Mouse (Mus musculus) intestine, embryonic 15.5 days (tissue): ENCODE measurements around the gene Scaf4. TPM values are rescaled to one million over a fixed set of nuclear protein-coding genes. Genes with fewer than 3 reads are reported as not detected.
"Not testable (repeated sequence)": the region's sequence is repeated elsewhere in the genome, so short reads cannot be mapped to it uniquely, and the experiment has no call there.

Experiments
- ATAC-seq: fragments of 200-750 bp; cut with Nextera tagmentation; 2 replicates; pipeline ENCODE4 v1.8.0; 2017; ENCODE audit warnings: moderate TSS enrichment, moderate library complexity
- H3K27ac ChIP-seq: fragments of 300-500 bp; sonication (generic); 2 replicates; pipeline ENCODE4 v1.5.1; 2015; ENCODE audit warnings: mild to moderate bottlenecking, inconsistent platforms
- H3K27me3 ChIP-seq: fragments of 300-500 bp; sonication (generic); replicated peaks from 2 replicates; pipeline ENCODE4 v1.6.1; 2015; ENCODE audit warnings: inconsistent platforms
- H3K36me3 ChIP-seq: fragments of 300-500 bp; sonication (generic); 2 replicates; pipeline ENCODE4 v1.6.1; 2015; ENCODE audit warnings: inconsistent platforms
- H3K4me1 ChIP-seq: fragments of 300-500 bp; sonication (generic); replicated peaks from 2 replicates; pipeline ENCODE4 v1.6.1; 2015; ENCODE audit warnings: inconsistent platforms
- H3K4me2 ChIP-seq: fragments of 300-500 bp; sonication (generic); replicated peaks from 2 replicates; pipeline ENCODE4 v1.6.1; 2015; ENCODE audit warnings: mild to moderate bottlenecking, inconsistent platforms
- H3K4me3 ChIP-seq: fragments of 300-500 bp; sonication (generic); replicated peaks from 2 replicates; pipeline ENCODE4 v1.5.1; 2015; ENCODE audit warnings: inconsistent platforms
- H3K9ac ChIP-seq: fragments of 300-500 bp; sonication (generic); 2 replicates; pipeline ENCODE4 v1.6.1; 2015; ENCODE audit warnings: inconsistent platforms
- H3K9me3 ChIP-seq: fragments of 300-500 bp; sonication (generic); 2 replicates; pipeline ENCODE4 v1.6.1; 2016; ENCODE audit warnings: inconsistent platforms
- WGBS: fragments of 180-500 bp; shearing (Covaris S2); methylation state at CpG from one replicate; pipeline ENCODE4 v1.1.7; 2015; 5-methylcytosine and 5-hydroxymethylcytosine counted together
- polyA plus RNA-seq: library from polyadenylated mRNA; unstranded; fragments of >200 nt; fragmentation: Nextera tagmentation; extraction: Ambion mirVana; gene quantifications from 2 replicates; pipeline ENCODE4 v1.2.1, GENCODE M21; 2015

Gene Scaf4
- polyA plus RNA-seq, 1 experiment from 2014 or later, result 25.3 TPM

DNA sequence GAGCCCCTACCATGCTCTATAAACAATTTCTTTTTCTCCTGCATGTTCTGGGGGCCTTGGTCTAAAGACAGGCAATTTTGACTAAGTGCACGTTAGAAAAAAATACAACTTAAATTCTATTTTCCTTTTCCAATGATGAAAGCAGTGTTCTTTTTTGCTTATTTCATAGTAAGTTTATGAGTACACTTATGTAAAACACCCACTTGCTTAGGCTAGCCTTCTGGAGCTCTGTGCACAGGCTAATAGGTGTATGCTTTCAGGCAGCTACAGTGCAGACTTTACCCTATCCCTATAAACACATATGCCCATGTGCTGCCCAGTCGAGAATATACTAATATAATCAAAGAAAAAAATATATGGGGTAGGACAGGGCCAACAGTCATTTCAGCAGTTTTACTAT, 31.8 kb downstream of the Scaf4 start:
- H3K27me3 ChIP-seq, result no peaks in the 10 kb centered on the region
- H3K4me1 ChIP-seq, result no peaks in the 10 kb centered on the region
- no peak overlapping the region for H3K9ac ChIP-seq
- no peak overlapping the region for H3K4me3 ChIP-seq
- H3K27ac ChIP-seq, result no peak overlapping the region
- H3K9me3 ChIP-seq, result no peaks in the 10 kb centered on the region
- no peak overlapping the region for H3K4me2 ChIP-seq
- 86% methylated on average over 2 of the region's 2 CpGs for WGBS
- ATAC-seq, result no peak
- H3K36me3 ChIP-seq, result peaks cover 22% of the 10 kb centered on the region

DNA sequence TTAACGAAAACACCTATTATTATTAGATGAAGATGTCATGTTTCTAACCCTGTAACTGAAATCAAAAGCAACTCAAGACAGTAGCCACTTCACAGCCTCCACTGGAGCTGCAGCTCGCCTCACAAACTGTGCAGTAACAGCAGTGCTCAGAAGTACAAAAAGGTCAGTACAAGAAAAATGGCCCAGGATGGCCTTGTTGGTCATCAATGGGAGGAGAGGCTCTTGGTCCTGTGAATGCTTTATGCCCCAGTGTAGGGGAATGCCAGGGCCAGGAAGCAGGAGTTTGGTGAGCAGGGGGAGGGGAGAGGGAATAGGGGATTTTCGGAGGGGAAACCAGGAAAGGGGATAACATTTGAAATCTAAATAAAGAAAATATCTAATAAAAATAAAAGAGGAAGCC, 33.0 kb downstream of the Scaf4 start:
- peaks cover 20% of the 10 kb centered on the region for H3K36me3 ChIP-seq
- not testable (repeated sequence) for H3K4me1 ChIP-seq, H3K4me2 ChIP-seq, H3K27me3 ChIP-seq, ATAC-seq, H3K9ac ChIP-seq, H3K4me3 ChIP-seq, H3K9me3 ChIP-seq, H3K27ac ChIP-seq
- 90% methylated on average over 3 of the region's 3 CpGs for WGBS

DNA sequence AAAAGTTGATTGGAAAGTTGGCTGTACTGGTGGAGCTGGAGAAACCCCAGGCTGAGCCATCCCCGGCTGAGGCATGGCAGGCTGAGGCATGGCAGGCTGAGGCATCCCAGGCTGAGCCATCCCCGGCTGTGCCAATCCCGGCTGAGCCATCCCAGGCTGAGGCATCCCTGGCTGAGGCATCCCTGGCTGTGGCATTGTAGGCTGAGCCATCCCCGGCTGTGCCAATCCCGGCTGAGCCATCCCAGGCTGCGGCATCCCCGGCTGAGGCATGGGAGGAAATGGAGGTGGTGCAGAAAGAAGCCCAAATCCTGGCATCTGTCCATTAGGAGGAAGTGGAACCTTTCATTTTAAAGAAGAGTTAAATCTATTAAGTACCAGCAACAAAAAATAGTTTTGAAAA, 34.2 kb downstream of the Scaf4 start:
- no peak overlapping the region for H3K4me3 ChIP-seq
- no peak overlapping the region for H3K9ac ChIP-seq
- no peaks in the 10 kb centered on the region for H3K9me3 ChIP-seq
- no peak overlapping the region for H3K4me2 ChIP-seq
- 96% methylated on average over 7 of the region's 7 CpGs for WGBS
- H3K36me3 ChIP-seq, result peaks cover 25% of the 10 kb centered on the region
- ATAC-seq, result no peak
- H3K27me3 ChIP-seq, result no peaks in the 10 kb centered on the region
- no peak overlapping the region for H3K27ac ChIP-seq
- no peaks in the 10 kb centered on the region for H3K4me1 ChIP-seq

DNA sequence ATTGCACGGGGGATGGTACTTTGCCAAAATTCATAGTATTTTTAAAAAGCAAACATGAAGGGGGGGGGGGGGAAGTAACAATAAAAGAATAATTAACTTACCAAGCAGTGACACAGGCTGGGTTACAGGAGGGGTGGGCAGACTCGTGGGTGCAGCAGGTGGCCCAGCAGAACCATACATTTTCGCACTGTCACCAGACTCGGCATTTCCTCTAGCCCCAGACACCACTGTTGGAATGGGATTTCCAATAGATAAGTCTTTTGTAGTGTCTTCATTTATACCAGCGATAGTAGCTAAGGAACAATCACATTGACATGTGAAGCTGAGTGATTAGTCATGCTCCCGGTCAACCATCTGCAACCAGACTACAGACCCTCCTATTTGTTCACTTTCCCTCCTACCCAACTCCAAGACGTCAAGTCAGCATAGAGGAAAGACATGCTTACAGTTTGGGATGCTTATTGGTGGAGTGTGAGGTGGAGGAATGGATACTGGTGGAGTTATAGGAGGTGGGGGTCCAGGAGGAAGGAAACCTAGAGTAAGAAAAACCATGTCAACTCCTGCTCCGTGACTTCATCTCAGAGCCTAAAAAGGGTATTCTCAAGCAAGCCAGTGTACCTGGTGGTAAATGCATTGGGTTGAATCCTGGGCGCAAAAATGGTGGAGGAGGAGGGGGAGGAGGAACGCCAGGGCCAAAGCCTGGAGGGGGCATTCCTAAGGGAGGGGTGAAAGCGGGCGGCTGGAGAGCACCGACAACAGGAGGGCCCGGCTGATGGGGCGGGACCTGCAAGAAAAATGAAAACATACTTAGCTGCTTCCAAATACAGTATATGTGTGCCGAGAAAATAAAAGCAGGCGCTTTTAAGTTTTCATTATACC, 41.6 kb downstream of the Scaf4 start:
- Histone ChIP-seq H3K4me2 (no peak overlapping the region), H3K27ac (no peak overlapping the region), H3K36me3 (peaks cover 43% of the 10 kb centered on the region), H3K4me3 (no peak overlapping the region), H3K9me3 (no peaks in the 10 kb centered on the region), H3K27me3 (no peaks in the 10 kb centered on the region), H3K9ac (no peak overlapping the region), H3K4me1 (no peaks in the 10 kb centered on the region)
- WGBS, result 83% methylated on average over 17 of the region's 17 CpGs
- no peak for ATAC-seq

DNA sequence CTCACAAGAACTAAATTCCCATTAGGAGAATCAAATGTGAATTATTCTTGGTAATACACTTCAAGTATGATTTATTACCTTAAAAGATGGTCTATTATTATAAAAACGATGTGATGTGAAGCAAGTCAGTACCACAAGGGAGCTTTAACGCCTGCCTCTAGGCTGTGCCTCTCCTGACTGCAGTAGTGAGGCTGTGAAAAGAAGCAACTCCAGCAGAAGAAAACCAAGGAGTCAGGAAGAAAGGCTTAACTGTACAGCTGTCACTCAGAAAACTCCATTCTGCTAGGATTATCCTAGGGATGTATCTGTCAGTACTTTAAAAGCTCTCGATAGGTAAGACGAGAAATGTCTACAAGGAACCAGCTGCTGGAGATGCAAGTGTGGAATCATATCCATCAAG, 42.4 kb downstream of the Scaf4 start:
- H3K36me3 ChIP-seq, result peaks cover 38% of the 10 kb centered on the region
- H3K4me1 ChIP-seq, result no peaks in the 10 kb centered on the region
- no peak overlapping the region for H3K27ac ChIP-seq
- H3K4me2 ChIP-seq, result no peak overlapping the region
- WGBS, result 80% methylated on average over 4 of the region's 4 CpGs
- H3K27me3 ChIP-seq, result no peaks in the 10 kb centered on the region
- no peak for ATAC-seq
- no peaks in the 10 kb centered on the region for H3K9me3 ChIP-seq
- H3K4me3 ChIP-seq, result no peak overlapping the region
- H3K9ac ChIP-seq, result no peak overlapping the region

DNA sequence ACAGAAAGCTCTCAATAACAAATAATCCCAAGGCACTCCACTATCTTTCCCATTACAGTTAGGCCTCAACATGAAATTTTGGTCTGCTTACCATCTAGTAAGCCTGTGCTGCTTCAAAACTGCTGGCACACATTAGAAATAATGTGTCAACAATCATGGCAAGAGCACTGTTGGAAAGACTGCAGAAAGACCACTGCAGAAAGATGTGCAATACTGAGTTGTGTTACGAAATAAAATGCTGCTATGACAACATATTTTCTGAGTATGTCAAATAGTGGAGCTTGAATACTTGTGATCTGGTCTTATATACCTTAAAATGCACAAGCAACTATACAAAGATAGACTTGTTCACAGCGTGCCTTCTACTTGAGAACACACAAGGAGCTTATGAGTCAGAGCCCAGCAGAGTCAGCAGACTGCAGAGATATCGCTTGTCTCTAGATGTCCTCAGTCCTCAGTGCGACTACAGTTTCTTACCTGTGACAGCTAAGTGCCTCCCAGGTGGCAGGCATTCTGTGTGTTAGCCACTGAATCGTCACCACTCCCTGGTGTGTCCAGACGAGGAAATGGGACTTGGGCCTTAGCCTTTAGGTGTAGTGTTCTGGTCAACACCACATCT, 45.1 kb downstream of the Scaf4 start:
- Histone ChIP-seq H3K4me3 (no peak overlapping the region), H3K36me3 (peaks cover 26% of the 10 kb centered on the region), H3K27me3 (no peaks in the 10 kb centered on the region), H3K27ac (no peak overlapping the region), H3K4me1 (no peaks in the 10 kb centered on the region), H3K4me2 (no peak overlapping the region), H3K9ac (no peak overlapping the region), H3K9me3 (no peaks in the 10 kb centered on the region)
- ATAC-seq, result no peak
- 82% methylated on average over 6 of the region's 6 CpGs for WGBS

DNA sequence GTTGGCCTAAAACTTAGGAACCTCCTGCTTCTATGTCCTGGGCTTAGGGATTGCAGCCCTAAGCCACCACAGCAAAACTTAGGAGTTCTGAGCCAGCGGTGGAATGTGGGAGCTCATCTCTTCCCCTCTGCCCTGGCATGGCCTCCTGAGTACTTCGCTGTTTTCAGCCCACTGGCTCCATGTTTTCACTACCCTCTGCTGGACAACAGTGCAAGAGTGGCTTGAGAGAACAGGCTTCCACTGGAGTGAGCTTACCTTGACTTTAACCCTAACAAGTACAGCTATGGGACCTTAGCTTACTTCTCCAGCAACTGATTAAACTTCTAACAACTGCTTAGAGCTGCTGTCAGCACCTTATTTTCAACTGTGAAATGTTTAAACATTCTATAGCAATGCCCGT, 49.1 kb downstream of the Scaf4 start:
- no peak for ATAC-seq
- H3K9me3 ChIP-seq, result no peaks in the 10 kb centered on the region
- H3K9ac ChIP-seq, result no peak overlapping the region
- no peak overlapping the region for H3K27ac ChIP-seq
- no peak overlapping the region for H3K4me2 ChIP-seq
- 88% methylated on average over 3 of the region's 3 CpGs for WGBS
- no peaks in the 10 kb centered on the region for H3K27me3 ChIP-seq
- peaks cover 16% of the 10 kb centered on the region for H3K36me3 ChIP-seq
- H3K4me3 ChIP-seq, result no peak overlapping the region
- no peaks in the 10 kb centered on the region for H3K4me1 ChIP-seq

DNA sequence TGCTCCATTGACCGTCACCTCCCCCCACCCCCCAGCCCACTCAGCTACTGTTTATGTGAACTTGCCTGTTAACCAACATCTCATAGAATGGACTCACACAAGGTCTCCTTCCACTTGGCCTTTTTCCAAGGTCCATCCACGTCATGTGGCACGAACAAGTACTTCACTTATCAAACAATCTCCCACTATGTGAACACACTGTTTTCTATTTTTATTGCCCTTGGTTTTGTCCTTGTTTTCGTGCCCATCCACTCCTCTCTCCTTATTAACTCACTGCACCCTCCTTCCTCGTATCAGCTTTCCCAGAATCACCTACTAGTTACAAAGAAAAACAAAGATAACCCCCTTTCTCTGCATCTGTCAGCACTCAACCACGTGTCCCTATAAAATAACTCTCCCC, 49.7 kb downstream of the Scaf4 start:
- WGBS, result 62% methylated on average over 6 of the region's 6 CpGs
- H3K9me3 ChIP-seq, result no peaks in the 10 kb centered on the region
- peaks cover 16% of the 10 kb centered on the region for H3K36me3 ChIP-seq
- H3K27me3 ChIP-seq, result no peaks in the 10 kb centered on the region
- H3K4me3 ChIP-seq, result no peak overlapping the region
- no peak for ATAC-seq
- H3K4me1 ChIP-seq, result no peaks in the 10 kb centered on the region
- no peak overlapping the region for H3K27ac ChIP-seq
- no peak overlapping the region for H3K9ac ChIP-seq
- no peak overlapping the region for H3K4me2 ChIP-seq

DNA sequence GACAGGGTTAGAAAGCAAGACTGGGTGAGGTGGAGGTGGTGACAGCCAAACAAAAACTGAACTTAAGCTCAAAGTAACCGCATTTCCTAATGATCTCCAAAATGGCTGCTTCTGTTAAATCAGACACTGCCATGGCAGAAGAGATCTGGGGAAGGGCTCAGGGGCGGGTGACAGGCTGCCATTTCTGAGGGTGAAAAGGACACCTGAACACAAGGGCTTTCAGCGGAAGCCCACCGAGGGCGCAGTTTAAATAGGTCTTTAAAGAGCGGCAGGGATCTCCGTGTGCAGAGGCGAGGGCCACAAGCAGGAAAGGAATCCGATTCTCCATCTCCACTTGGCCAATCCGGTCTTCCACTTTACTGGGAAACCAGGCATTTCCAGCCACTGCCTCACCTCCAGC, 50.6 kb downstream of the Scaf4 start:
- H3K4me3 ChIP-seq, result no peak overlapping the region
- H3K9me3 ChIP-seq, result no peaks in the 10 kb centered on the region
- 93% methylated on average over 10 of the region's 10 CpGs for WGBS
- no peak overlapping the region for H3K9ac ChIP-seq
- H3K4me1 ChIP-seq, result no peaks in the 10 kb centered on the region
- peaks cover 11% of the 10 kb centered on the region for H3K36me3 ChIP-seq
- no peak overlapping the region for H3K4me2 ChIP-seq
- no peak for ATAC-seq
- no peak overlapping the region for H3K27ac ChIP-seq
- no peaks in the 10 kb centered on the region for H3K27me3 ChIP-seq

DNA sequence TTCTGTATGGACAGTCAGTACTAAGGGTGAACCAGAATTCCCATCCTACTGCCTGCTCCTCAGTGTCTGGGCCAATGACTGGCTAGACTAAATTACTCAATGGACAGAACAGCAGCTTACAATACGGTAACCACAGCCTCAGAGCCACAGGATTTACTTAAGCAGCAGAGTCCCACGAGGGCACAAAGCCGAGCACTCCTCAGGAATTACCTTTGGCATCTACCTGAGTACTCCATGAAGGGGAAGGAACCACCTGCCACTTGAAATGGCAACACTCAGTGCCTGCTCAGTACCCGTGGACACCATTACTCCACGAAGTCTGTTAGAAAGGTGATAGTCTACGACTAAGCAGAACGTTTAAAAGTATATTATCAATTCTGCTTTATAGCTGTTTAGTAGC, 53.0 kb downstream of the Scaf4 start:
- no peak overlapping the region for H3K9ac ChIP-seq
- H3K9me3 ChIP-seq, result no peaks in the 10 kb centered on the region
- no peak overlapping the region for H3K4me3 ChIP-seq
- H3K36me3 ChIP-seq, result peaks cover 16% of the 10 kb centered on the region
- ATAC-seq, result no peak
- no peaks in the 10 kb centered on the region for H3K27me3 ChIP-seq
- no peaks in the 10 kb centered on the region for H3K4me1 ChIP-seq
- no peak overlapping the region for H3K4me2 ChIP-seq
- H3K27ac ChIP-seq, result no peak overlapping the region
- WGBS, result 87% methylated on average over 7 of the region's 7 CpGs

DNA sequence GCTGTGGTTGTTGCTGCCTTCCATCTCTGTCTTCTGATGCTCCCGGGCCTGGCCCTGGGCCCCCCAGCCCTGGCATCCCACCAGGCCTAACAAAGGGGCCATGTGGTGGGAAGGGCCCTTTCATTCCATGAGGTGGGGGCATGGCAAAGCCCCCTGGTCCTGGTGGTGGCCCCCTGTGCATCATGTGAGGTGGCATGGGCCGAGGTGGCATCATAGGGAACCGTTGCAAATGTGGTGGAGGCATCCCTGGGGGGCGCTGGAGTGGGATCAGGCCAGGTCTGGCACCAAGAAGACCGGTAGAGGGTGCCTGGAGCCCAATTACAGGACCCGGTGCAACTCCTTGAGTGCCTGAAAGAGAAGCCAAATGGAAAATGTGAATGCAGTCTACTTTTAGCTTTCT, 54.4 kb downstream of the Scaf4 start:
- Histone ChIP-seq H3K27me3 (no peaks in the 10 kb centered on the region), H3K4me2 (no peak overlapping the region), H3K9ac (no peak overlapping the region), H3K27ac (no peak overlapping the region), H3K4me1 (no peaks in the 10 kb centered on the region), H3K9me3 (no peaks in the 10 kb centered on the region), H3K36me3 (peaks cover 23% of the 10 kb centered on the region), H3K4me3 (no peak overlapping the region)
- 79% methylated on average over 6 of the region's 6 CpGs for WGBS
- ATAC-seq, result no peak

DNA sequence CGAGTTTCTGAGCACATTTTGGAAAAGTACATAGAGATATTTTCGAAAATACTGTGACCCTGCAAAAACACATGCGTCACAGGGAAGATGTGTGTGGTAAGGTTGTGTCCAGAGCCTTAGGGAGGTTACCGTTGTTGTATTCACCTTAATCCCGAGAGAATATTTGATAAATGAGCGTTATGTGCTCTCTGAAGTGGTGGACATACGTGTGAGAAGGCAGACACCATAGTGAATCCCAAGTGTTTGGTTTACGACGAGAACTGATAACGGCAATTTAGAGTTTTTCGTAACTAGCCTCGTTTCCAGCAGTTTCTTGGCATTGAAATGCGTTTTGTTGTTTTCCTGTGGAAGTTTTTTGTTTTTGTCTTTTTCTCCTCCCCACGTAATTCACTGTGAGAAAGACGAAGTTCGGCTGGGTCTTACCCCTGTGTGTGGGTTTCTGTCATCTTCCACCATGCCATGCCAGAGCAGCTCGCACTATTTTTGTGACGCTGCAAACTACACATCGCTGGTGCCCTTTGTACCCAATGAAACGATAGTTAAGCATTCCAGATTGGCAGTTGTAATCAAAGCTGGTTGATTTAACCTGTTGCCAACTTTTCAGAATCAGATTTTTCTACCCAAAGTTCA, 62.7 kb downstream of the Scaf4 start:
- H3K27me3 ChIP-seq, result no peaks in the 10 kb centered on the region
- H3K9me3 ChIP-seq, result no peaks in the 10 kb centered on the region
- 2% methylated on average over 20 of the region's 20 CpGs for WGBS
- peak overlapping the region; percentile 93 for H3K27ac ChIP-seq
- H3K9ac ChIP-seq, result peak overlapping the region; percentile 93
- peak overlapping the region; percentile 56 for H3K4me2 ChIP-seq
- H3K4me3 ChIP-seq, result peak overlapping the region; percentile 98
- ATAC-seq, result no peak; the same call in 1 of the 2 replicates
- H3K36me3 ChIP-seq, result peaks cover 14% of the 10 kb centered on the region
- H3K4me1 ChIP-seq, result peaks cover 13% of the 10 kb centered on the region
